In genomic region chr12:31823671-31824070, GRCm38 (mm10) we compare ENCODE assay signal across 14 mouse cellular contexts.
DNase-seq lines count a peak whose midpoint lies in the region.
"Had no signal": no experiment of that assay in that cellular context is flagged by ENCODE, and none has a peak within 500 bp of the region (broad histone marks: within the 10 kb centered on the region; RNA-seq: fewer than 3 reads in every experiment).

No protein-coding gene starts in this region.

- DNase-seq in kidney, adult 18-20 months = peak; percentile 9
- DNase-seq in kidney, postnatal 10 days = no peak
- DNase-seq in A20 (ENCODE audit: low read depth, low spot score) = peak; percentile 41
- DNase-seq in kidney, postnatal 14 days = peak; percentile 3
- no peak for DNase-seq in cerebellum, adult 9-11 months
- DNase-seq in frontal cortex, postnatal 10 days (ENCODE audit: low spot score in 2 of 2) = no peak
- DNase-seq: adrenal gland, adult 2 months; adrenal gland, postnatal 14 days; cerebellum, adult 11 months; cerebellum, adult 2 months; cerebellum, postnatal 10 days; gastrocnemius, adult 2 months; gastrocnemius, postnatal 14 days; heart, adult 11 months had no signal

Comparison
In these comparisons a context has a peak if more than half of its experiments do, and no peak if none do; other contexts are left out.
1. DNase-seq: peak in kidney, adult 18-20 months (single experiment), A20 (single experiment) and kidney, postnatal 14 days (single experiment); none in kidney, postnatal 10 days (single experiment), cerebellum, adult 9-11 months (single experiment) and frontal cortex, postnatal 10 days (0 of 2).